ENCODE assay signal across 7 mouse cellular contexts in genomic region chr12:84147954-84148621, GRCm38 (mm10). TPM values are rescaled to one million over a fixed set of nuclear protein-coding genes. Genes with fewer than 3 reads are reported as not detected.
DNase-seq lines count a peak whose midpoint lies in the region; ATAC-seq lines count a peak whose summit lies in the region.

TSS of gene Pnma1 (minus strand) at chr12:84148489.

- peak within 1 kb of the TSS; percentile 94 for H3K4me2 ChIP-seq in intestine, embryonic 15.5 days (replicated peaks)

- H3K27me3 ChIP-seq in intestine, embryonic 15.5 days (replicated peaks), result no peaks in the 10 kb centered on the region

- no peak within 1 kb of the TSS for H3K27ac ChIP-seq in intestine, embryonic 15.5 days

- peaks cover 6% of the 10 kb centered on the region; the same call in 1 of the 2 replicates for H3K36me3 ChIP-seq in intestine, embryonic 15.5 days

- 2% methylated on average over 50 of the region's 50 CpGs for WGBS in intestine, embryonic 15.5 days

- peaks cover 19% of the 10 kb centered on the region for H3K4me1 ChIP-seq in intestine, embryonic 15.5 days (replicated peaks)

- peak; percentile 67 for ATAC-seq in intestine, embryonic 15.5 days

- peak; percentile 70 to 71 for DNase-seq in adrenal gland, postnatal 36 days
- peak; percentile 86 for DNase-seq in embryo, embryonic 9.5 days (ENCODE audit: extremely low spot score)
- peak; percentile 50 to 73 for DNase-seq in gastrocnemius, postnatal 4 days (ENCODE audit: low spot score in 2 of 2)
- peak; percentile 77 to 86 for DNase-seq in left cerebral cortex, postnatal 36 days (ENCODE audit: low spot score in 2 of 2)
- DNase-seq in mesoderm, embryonic 11.5 days (ENCODE audit: low read depth, low spot score), result peak; percentile 91
- DNase-seq in right cerebral cortex, postnatal 25 days, result peak; percentile 85

- H3K9me3 ChIP-seq in intestine, embryonic 15.5 days, result no peaks in the 10 kb centered on the region

- intact Hi-C loops in left cerebral cortex, postnatal 36 days (cut with DNase I), result no loop called here

- H3K9ac ChIP-seq in intestine, embryonic 15.5 days, result peak within 1 kb of the TSS; percentile 49

- H3K4me3 ChIP-seq in intestine, embryonic 15.5 days (replicated peaks), result peak within 1 kb of the TSS; percentile 50

RNA-seq across cellular contexts. Expression of gene Pnma1, which starts in this region (rescaled TPM):
- total RNA-seq in adrenal gland, postnatal 36 days (2021), result under 1 TPM; 0.23 to 0.26 TPM
- under 1 TPM; 0.54 to 0.81 TPM for total RNA-seq in gastrocnemius, postnatal 4 days (2021)
- 0.59 and 0.63 TPM in 2 replicates for polyA plus RNA-seq in intestine, embryonic 15.5 days (2015; fragmentation: Nextera tagmentation; extraction: Ambion mirVana)
- total RNA-seq in left cerebral cortex, postnatal 36 days (2021), result 1 to 10 TPM; 3.6 to 6.0 TPM

Comparison
In these comparisons a context has a peak if more than half of its experiments do, and no peak if none do; other contexts are left out.
1. Peak in DNase-seq in adrenal gland, postnatal 36 days; RNA of the gene not detected or under 1 TPM.
2. Peak in DNase-seq in gastrocnemius, postnatal 4 days; RNA of the gene not detected or under 1 TPM.
3. Peak in ATAC-seq, H3K4me3 ChIP-seq, H3K9ac ChIP-seq and H3K4me2 ChIP-seq in intestine, embryonic 15.5 days; RNA of the gene not detected or under 1 TPM.